Mouse (Mus musculus): ENCODE data around the gene H2-Q1. TPM values are rescaled to one million over a fixed set of nuclear protein-coding genes. Genes with fewer than 3 reads are reported as not detected.
"Not testable (repeated sequence)": the region's sequence is repeated elsewhere in the genome, so short reads cannot be mapped to it uniquely, and the experiment has no call there.

The H2-Q1 gene
- polyA plus RNA-seq, 1 experiment = 0.40 TPM

GRCm38 (mm10) chr17:35304921-35305320, 15.3 kb upstream of the H2-Q1 start:
- not testable (repeated sequence) for H3K4me3 ChIP-seq (ENCODE audit: insufficient read depth, low read depth, low read length); H3K27ac ChIP-seq (replicated peaks; ENCODE audit: low read depth, low read length); H3K4me1 ChIP-seq (ENCODE audit: control insufficient read depth, insufficient read depth, insufficient read length, low read length)

DNA sequence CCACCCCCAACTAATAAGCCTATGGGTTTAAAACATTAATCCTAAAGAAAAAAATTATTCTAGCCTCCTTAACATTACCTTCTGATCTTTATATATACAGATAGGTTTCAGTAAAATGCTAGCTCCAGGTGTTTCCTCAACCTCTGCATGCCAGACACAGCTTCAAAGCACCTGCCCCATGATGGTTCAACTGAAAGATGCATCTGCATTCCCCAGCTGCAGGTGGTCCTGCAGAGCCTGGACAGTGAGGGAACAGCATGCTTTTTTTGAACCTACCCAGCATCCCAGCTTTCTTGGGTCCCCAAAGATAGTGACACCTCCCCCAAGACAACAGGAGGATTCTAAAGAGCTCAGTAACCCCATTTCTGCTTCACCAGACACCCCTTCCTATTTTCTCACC, 1.5 kb upstream of the H2-Q1 start:
- Histone ChIP-seq H3K4me1 (ENCODE audit: control insufficient read depth, insufficient read depth, insufficient read length, low read length) (no peaks in the 10 kb centered on the region), H3K4me3 (ENCODE audit: insufficient read depth, low read depth, low read length) (no peak overlapping the region)

DNA sequence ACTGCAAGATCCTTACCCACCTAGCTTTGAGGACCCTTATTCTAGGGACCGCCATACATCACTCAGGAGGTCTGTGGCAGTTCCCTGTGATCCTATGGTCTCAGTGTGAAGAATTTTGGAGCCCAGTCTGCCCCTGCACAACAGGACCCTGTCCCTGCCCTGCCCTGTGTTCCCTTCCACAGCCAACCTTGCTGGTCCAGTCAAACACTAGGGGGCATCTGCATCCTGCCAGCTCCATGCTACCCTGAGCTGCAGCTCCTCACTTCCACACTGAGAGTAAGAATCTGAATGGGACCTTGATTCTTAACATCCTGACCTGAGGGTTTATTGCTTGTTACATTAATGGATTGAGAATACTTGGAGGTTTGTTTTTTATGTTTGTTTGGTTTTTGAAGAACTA, 4.9 kb downstream of the H2-Q1 start:
- H3K4me3 ChIP-seq (ENCODE audit: insufficient read depth, low read depth, low read length); H3K27ac ChIP-seq (replicated peaks; ENCODE audit: low read depth, low read length); H3K4me1 ChIP-seq (ENCODE audit: control insufficient read depth, insufficient read depth, insufficient read length, low read length): not testable (repeated sequence)

More for the DNA sequence above, 1.5 kb upstream of the H2-Q1 start:
- no peak overlapping the region for H3K27ac ChIP-seq (replicated peaks; ENCODE audit: low read depth, low read length)

DNA sequence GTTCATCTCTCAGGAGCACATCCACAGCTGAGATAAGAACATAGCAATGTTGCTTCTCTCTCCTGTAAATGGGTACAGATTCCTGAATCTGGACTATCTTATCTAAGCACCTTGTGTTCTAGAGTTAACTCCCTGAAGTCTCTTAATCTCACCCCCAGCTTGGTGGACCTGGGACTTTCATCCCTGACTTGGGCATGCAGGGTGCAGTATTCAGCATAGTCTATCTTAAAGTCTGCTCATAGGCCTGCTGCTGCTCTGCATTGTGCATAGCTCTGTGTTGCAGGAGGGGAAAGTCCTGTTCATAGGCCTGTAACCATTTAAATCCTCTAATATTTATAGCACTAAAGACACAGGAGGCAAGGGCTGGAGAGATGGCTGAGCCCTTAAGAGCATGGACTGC, 5.8 kb downstream of the H2-Q1 start:
- not testable (repeated sequence) for H3K4me3 ChIP-seq (ENCODE audit: insufficient read depth, low read depth, low read length); H3K4me1 ChIP-seq (ENCODE audit: control insufficient read depth, insufficient read depth, insufficient read length, low read length); H3K27ac ChIP-seq (replicated peaks; ENCODE audit: low read depth, low read length)

DNA sequence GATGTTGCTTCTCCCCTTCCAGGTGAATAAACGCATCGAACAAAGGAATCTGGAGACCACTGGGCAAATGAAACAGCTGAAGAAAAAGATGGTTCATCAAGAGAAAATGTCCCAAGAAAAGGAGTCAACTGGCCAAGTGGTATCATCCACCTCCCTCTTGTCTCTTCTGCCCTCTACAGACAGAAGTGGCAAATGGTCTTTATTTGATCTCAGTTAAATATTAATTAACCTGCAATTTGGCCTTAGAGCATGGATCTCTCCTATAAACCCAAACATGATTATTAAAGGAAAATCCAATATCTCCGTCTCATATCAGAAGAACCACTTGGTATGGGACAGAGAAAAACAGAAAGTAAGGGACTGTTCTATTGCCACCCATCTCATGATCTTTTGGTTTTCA, 9.5 kb downstream of the H2-Q1 start:
- H3K27ac ChIP-seq (replicated peaks; ENCODE audit: low read depth, low read length); H3K4me1 ChIP-seq (ENCODE audit: control insufficient read depth, insufficient read depth, insufficient read length, low read length); H3K4me3 ChIP-seq (ENCODE audit: insufficient read depth, low read depth, low read length): not testable (repeated sequence)

GRCm38 (mm10) chr17:35331546-35331945, 11.3 kb downstream of the H2-Q1 start:
- not testable (repeated sequence) for H3K4me3 ChIP-seq (ENCODE audit: insufficient read depth, low read depth, low read length); H3K4me1 ChIP-seq (ENCODE audit: control insufficient read depth, insufficient read depth, insufficient read length, low read length); H3K27ac ChIP-seq (replicated peaks; ENCODE audit: low read depth, low read length)

GRCm38 (mm10) chr17:35342071-35342671, 22.0 kb downstream of the H2-Q1 start, which contains the start of gene H2-Q2:
Gene H2-Q2 (plus strand): TSS chr17:35342242.
- H3K27ac ChIP-seq (replicated peaks; ENCODE audit: low read depth, low read length) = no peak within 1 kb of the TSS
- no peaks in the 10 kb centered on the region for H3K4me1 ChIP-seq (ENCODE audit: control insufficient read depth, insufficient read depth, insufficient read length, low read length)
- H3K4me3 ChIP-seq (ENCODE audit: insufficient read depth, low read depth, low read length) = peak within 1 kb of the TSS; percentile 51

GRCm38 (mm10) chr17:35342711-35343476, 22.7 kb downstream of the H2-Q1 start:
- no peaks in the 10 kb centered on the region for H3K4me1 ChIP-seq (ENCODE audit: control insufficient read depth, insufficient read depth, insufficient read length, low read length)
- H3K4me3 ChIP-seq (ENCODE audit: insufficient read depth, low read depth, low read length) = peak overlapping the region; percentile 51
- no peak overlapping the region for H3K27ac ChIP-seq (replicated peaks; ENCODE audit: low read depth, low read length)

DNA sequence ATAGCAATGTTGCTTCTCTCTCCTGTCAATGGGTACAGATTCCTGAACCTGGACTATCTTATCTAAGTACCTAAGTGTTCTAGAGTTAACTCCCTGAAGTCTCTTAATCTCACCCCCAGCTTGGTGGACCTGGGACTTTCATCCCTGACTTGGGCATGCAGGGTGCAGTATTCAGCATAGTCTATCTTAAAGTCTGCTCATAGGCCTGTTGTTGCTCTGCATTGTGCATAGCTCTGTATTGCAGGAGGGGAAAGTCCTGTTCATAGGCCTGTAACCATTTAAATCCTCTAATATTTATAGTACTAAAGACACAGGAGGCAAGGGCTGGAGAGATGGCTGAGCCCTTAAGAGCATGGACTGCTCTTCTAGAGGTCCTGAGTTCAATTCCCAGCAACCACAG, 27.5 kb downstream of the H2-Q1 start:
- not testable (repeated sequence) for H3K27ac ChIP-seq (replicated peaks; ENCODE audit: low read depth, low read length); H3K4me1 ChIP-seq (ENCODE audit: control insufficient read depth, insufficient read depth, insufficient read length, low read length)

GRCm38 (mm10) chr17:35353275-35353674, 33.1 kb downstream of the H2-Q1 start:
- H3K4me3 ChIP-seq (ENCODE audit: insufficient read depth, low read depth, low read length); H3K27ac ChIP-seq (replicated peaks; ENCODE audit: low read depth, low read length); H3K4me1 ChIP-seq (ENCODE audit: control insufficient read depth, insufficient read depth, insufficient read length, low read length): not testable (repeated sequence)

More for the DNA sequence above, 27.5 kb downstream of the H2-Q1 start:
- H3K4me3 ChIP-seq (ENCODE audit: insufficient read depth, low read depth, low read length) = not testable (repeated sequence)

DNA sequence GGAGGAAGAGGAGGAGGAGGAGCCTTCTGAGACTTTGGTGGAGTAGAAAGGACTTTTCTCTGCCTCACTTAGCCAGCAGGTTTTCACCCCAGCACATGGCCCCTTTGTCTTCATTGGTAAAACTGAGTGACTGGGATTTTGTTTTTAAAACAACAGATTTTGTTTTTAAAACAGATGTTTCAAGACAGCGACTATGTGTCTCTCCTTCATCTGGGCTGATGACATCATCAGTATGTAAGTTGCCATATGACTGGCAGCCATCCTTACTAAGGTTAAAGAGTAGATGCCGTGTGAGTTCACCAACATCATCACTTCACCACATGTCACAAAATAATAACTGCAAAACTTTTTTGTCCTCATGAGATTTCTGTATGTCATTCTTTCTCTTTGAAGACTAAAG, 33.9 kb downstream of the H2-Q1 start:
- Histone ChIP-seq H3K4me3 (ENCODE audit: insufficient read depth, low read depth, low read length) (no peak overlapping the region), H3K4me1 (ENCODE audit: control insufficient read depth, insufficient read depth, insufficient read length, low read length) (no peaks in the 10 kb centered on the region), H3K27ac (replicated peaks; ENCODE audit: low read depth, low read length) (no peak overlapping the region)

DNA sequence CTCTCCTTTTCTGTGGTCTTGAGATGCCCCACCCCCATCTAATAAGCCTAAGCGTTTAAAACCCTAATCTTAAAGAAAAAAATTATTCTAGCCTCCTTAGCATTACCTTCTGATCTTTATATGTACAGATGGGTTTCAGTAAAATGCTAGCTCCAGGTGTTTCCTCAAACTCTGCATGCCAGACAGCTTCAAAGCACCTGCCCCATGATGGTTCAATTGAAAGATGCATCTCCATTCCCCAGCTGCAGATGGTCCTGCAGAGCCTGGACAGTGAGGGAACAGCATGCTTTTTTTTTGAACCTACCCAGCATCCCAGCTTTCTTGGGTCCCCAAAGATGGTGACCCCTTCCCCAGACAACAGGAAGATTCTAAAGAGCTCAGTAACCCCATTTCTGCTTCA, 36.9 kb downstream of the H2-Q1 start:
- no peak overlapping the region for H3K27ac ChIP-seq (replicated peaks; ENCODE audit: low read depth, low read length)
- H3K4me3 ChIP-seq (ENCODE audit: insufficient read depth, low read depth, low read length) = no peak overlapping the region
- no peaks in the 10 kb centered on the region for H3K4me1 ChIP-seq (ENCODE audit: control insufficient read depth, insufficient read depth, insufficient read length, low read length)

GRCm38 (mm10) chr17:35358763-35359469, 38.7 kb downstream of the H2-Q1 start:
- Histone ChIP-seq H3K4me3 (ENCODE audit: insufficient read depth, low read depth, low read length) (peak overlapping the region; percentile 50), H3K4me1 (ENCODE audit: control insufficient read depth, insufficient read depth, insufficient read length, low read length) (no peaks in the 10 kb centered on the region), H3K27ac (replicated peaks; ENCODE audit: low read depth, low read length) (no peak overlapping the region)

DNA sequence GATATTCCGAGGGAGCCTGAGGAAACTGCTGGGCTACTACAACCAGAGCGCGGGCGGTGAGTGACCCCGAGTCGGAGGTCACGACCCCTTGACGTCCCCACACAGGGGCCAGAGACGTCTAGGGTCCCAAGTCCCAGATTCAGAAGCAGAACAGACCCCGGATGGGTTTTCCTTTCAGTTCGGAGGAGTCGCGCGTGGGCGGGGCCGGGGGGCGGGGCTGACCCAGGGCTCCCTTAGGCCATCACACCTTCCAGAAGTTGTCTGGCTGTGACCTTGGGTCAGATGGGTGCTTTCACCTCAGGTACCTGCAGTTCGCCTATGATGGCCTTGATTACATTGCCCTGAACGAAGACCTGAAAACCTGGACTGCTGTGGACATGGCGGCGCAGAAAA, 39.3 kb downstream of the H2-Q1 start:
- H3K4me3 ChIP-seq (ENCODE audit: insufficient read depth, low read depth, low read length) = peak overlapping the region; percentile 50
- H3K4me1 ChIP-seq (ENCODE audit: control insufficient read depth, insufficient read depth, insufficient read length, low read length) = no peaks in the 10 kb centered on the region
- no peak overlapping the region for H3K27ac ChIP-seq (replicated peaks; ENCODE audit: low read depth, low read length)

Data from brown adipose tissue, adult 24 weeks (tissue).